Mouse (Mus musculus): Measurements from ENCODE around the gene Fhod1. TPM values are rescaled to one million over a fixed set of nuclear protein-coding genes. Genes with fewer than 3 reads are reported as not detected.

Fhod1 gene
- total and polyA plus RNA-seq, 3 experiments = 2.5 to 10.9 TPM; not detected in 1

DNA sequence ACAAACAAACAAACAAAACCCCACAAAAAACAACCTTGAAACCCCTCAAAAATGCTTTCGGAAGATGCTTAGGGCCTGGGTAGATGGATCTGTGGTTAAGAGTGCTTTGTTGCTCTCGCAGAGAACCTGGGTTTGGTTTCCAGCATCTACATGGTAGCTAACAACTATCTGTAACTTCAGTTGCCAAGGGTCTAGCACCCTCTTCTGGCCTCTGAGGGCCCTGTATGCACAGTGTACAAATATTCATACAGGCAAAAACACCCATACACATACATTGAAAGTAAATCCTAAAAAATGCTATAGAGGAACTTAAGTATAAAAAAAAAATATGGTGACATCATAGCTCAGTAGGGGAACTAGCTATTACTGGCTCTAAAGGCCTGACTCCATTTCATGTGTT lies 36.3 kb upstream of the Fhod1 start:
- H3K27ac ChIP-seq (ENCODE audit: control insufficient read depth, low read depth, low read length) = no peak overlapping the region
- no peaks in the 10 kb centered on the region for H3K79me2 ChIP-seq (ENCODE audit: control insufficient read depth, insufficient read depth, low read length, poor library complexity)
- TF ChIP-seq ZMIZ1 (IDR thresholded peaks at IDR 0.05; ENCODE audit: low read depth, low read length) = no peak
- TF ChIP-seq MYC (IDR thresholded peaks at IDR 0.05; ENCODE audit: low read depth, low read length) = no peak
- no peak for TF ChIP-seq MEF2A (IDR thresholded peaks at IDR 0.05; ENCODE audit: extremely low read depth, insufficient replicate concordance, low read depth, low read length, poor library complexity, severe bottlenecking)
- TF ChIP-seq CTCF (IDR thresholded peaks at IDR 0.05 in 2 of 3, conservative IDR thresholded peaks at IDR 0.05 in 1 of 3; ENCODE audit: control insufficient read depth in 1 of 3, insufficient read depth in 1 of 3, low read depth in 2 of 3, low read length in 3 of 3, poor library complexity in 1 of 3, severe bottlenecking in 1 of 3) = peak; percentile 35 to 61 (median 45); a peak in 4 of 6 replicates
- TF ChIP-seq MAX (IDR thresholded peaks at IDR 0.05; ENCODE audit: low read length) = no peak
- TF ChIP-seq SMC3 (IDR thresholded peaks at IDR 0.05; ENCODE audit: low read depth, low read length) = peak; percentile 59
- TF ChIP-seq RAD21 (IDR thresholded peaks at IDR 0.05; ENCODE audit: low read depth, low read length) = peak; percentile 77
- peak; percentile 58 for TF ChIP-seq ZC3H11A (IDR thresholded peaks at IDR 0.05; ENCODE audit: low read depth, low read length)
- no peak for TF ChIP-seq E2F4 (IDR thresholded peaks at IDR 0.05; ENCODE audit: borderline replicate concordance, low read depth, low read length)
- peak; percentile 53 for DNase-seq (ENCODE audit: low read depth, low spot score)
- H3K27me3 ChIP-seq (ENCODE audit: control insufficient read depth in 1 of 2, insufficient read depth in 2 of 2, low read length in 2 of 2) = no peaks in the 10 kb centered on the region; a peak in 1 of 4 replicates
- no peak overlapping the region for H3K9ac ChIP-seq (ENCODE audit: control insufficient read depth, low read depth, low read length, poor library complexity, severe bottlenecking)
- no peaks in the 10 kb centered on the region for H3K9me3 ChIP-seq (replicated peaks; ENCODE audit: insufficient read depth, low read length)
- H3K4me3 ChIP-seq (ENCODE audit: control insufficient read depth in 1 of 2, insufficient read depth in 1 of 2, low read depth in 2 of 2, low read length in 2 of 2) = no peak overlapping the region
- H3K36me3 ChIP-seq (ENCODE audit: control insufficient read depth in 1 of 2, insufficient read depth in 2 of 2, low read length in 2 of 2) = no peaks in the 10 kb centered on the region
- no peaks in the 10 kb centered on the region for H3K4me1 ChIP-seq (ENCODE audit: control insufficient read depth in 1 of 2, insufficient read depth in 2 of 2, low read length in 2 of 2)

DNA sequence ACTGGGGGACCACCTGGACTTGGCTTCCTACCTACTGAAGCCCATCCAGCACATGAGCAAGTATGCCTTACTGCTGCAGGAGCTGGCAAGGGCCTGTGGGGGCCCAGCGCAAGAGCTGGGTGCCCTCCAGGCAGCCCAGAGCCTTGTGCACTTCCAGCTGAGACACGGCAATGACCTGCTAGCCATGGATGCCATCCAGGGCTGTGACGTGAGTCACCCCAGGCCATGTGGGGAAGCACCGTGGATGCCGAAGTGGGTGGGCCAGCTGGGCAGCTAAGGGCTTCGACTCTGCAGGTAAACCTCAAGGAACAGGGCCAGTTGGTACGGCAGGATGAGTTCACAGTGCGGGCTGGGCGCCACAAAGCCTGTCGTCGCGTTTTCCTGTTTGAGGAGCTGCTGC lies 32.6 kb upstream of the Fhod1 start:
- no peak for DNase-seq (ENCODE audit: low read depth, low spot score)
- H3K36me3 ChIP-seq (ENCODE audit: control insufficient read depth in 1 of 2, insufficient read depth in 2 of 2, low read length in 2 of 2) = no peaks in the 10 kb centered on the region
- no peaks in the 10 kb centered on the region for H3K79me2 ChIP-seq (ENCODE audit: control insufficient read depth, insufficient read depth, low read length, poor library complexity)
- no peak overlapping the region for H3K4me3 ChIP-seq (ENCODE audit: control insufficient read depth in 1 of 2, insufficient read depth in 1 of 2, low read depth in 2 of 2, low read length in 2 of 2)
- no peak overlapping the region for H3K9ac ChIP-seq (ENCODE audit: control insufficient read depth, low read depth, low read length, poor library complexity, severe bottlenecking)
- no peaks in the 10 kb centered on the region for H3K27me3 ChIP-seq (ENCODE audit: control insufficient read depth in 1 of 2, insufficient read depth in 2 of 2, low read length in 2 of 2)
- no peaks in the 10 kb centered on the region for H3K4me1 ChIP-seq (ENCODE audit: control insufficient read depth in 1 of 2, insufficient read depth in 2 of 2, low read length in 2 of 2)
- H3K27ac ChIP-seq (ENCODE audit: control insufficient read depth, low read depth, low read length) = no peak overlapping the region
- no peaks in the 10 kb centered on the region for H3K9me3 ChIP-seq (replicated peaks; ENCODE audit: insufficient read depth, low read length)
- no peak for TF ChIP-seq CHD1 (IDR thresholded peaks at IDR 0.05; ENCODE audit: low read depth, low read length)
- TF ChIP-seq UBTF (IDR thresholded peaks at IDR 0.05; ENCODE audit: borderline replicate concordance, insufficient read depth, low read depth, low read length) = no peak
- TF ChIP-seq ELF1 (IDR thresholded peaks at IDR 0.05; ENCODE audit: low read depth, low read length) = no peak
- no peak for TF ChIP-seq POLR2AphosphoS5 (IDR thresholded peaks at IDR 0.05; ENCODE audit: borderline replicate concordance, low read depth, low read length)
- no peak for TF ChIP-seq HCFC1 (IDR thresholded peaks at IDR 0.05; ENCODE audit: low read depth, low read length)
- TF ChIP-seq SMC3 (IDR thresholded peaks at IDR 0.05; ENCODE audit: low read depth, low read length) = no peak
- TF ChIP-seq ZNF384 (IDR thresholded peaks at IDR 0.05; ENCODE audit: low read depth, low read length) = no peak
- TF ChIP-seq GABPA (IDR thresholded peaks at IDR 0.05; ENCODE audit: low read depth, low read length) = no peak
- no peak for TF ChIP-seq SIN3A (IDR thresholded peaks at IDR 0.05; ENCODE audit: low read length)
- no peak for TF ChIP-seq MAZ (IDR thresholded peaks at IDR 0.05; ENCODE audit: low read depth, low read length)
- TF ChIP-seq MYC (IDR thresholded peaks at IDR 0.05; ENCODE audit: low read depth, low read length) = no peak
- TF ChIP-seq CHD2 (IDR thresholded peaks at IDR 0.05; ENCODE audit: low read length) = no peak
- no peak for TF ChIP-seq RCOR1 (IDR thresholded peaks at IDR 0.05; ENCODE audit: low read depth, low read length)
- no peak for TF ChIP-seq E2F4 (IDR thresholded peaks at IDR 0.05; ENCODE audit: borderline replicate concordance, low read depth, low read length)
- no peak for TF ChIP-seq MXI1 (IDR thresholded peaks at IDR 0.05; ENCODE audit: low read depth, low read length)
- no peak for TF ChIP-seq ZC3H11A (IDR thresholded peaks at IDR 0.05; ENCODE audit: low read depth, low read length)
- TF ChIP-seq USF1 (IDR thresholded peaks at IDR 0.05; ENCODE audit: low read depth, low read length) = no peak
- no peak for TF ChIP-seq MAFK (IDR thresholded peaks at IDR 0.05; ENCODE audit: borderline replicate concordance, low read depth, low read length)
